Mouse (Mus musculus) liver, postnatal 0 days (tissue): Measurements from ENCODE around the gene Nhsl1. TPM values are rescaled to one million over a fixed set of nuclear protein-coding genes. Genes with fewer than 3 reads are reported as not detected.

Source experiments
- ATAC-seq: fragments of 200-750 bp; cut with Nextera tagmentation; 2 replicates; pipeline ENCODE4 v1.8.0; 2017; ENCODE audit warnings: mild to moderate bottlenecking, moderate library complexity
- DNase-seq: peaks from one replicate; pipeline ENCODE4 v3.0.0-alpha.2; 2016
- H3K27ac ChIP-seq: fragments of 300-500 bp; sonication (generic); 2 replicates; pipeline ENCODE4 v1.5.1; 2014; ENCODE audit warnings: antibody characterized with exemption, moderate library complexity, mild to moderate bottlenecking, low read depth
- H3K27me3 ChIP-seq: fragments of 300-500 bp; sonication (generic); 2 replicates; pipeline ENCODE4 v1.6.1; 2014; ENCODE audit warnings: low read length, control low read depth, mixed read lengths; ENCODE audit not compliant: insufficient read depth
- H3K36me3 ChIP-seq: fragments of 300-500 bp; sonication (generic); replicated peaks from 2 replicates; pipeline ENCODE4 v1.6.1; 2014; ENCODE audit warnings: mild to moderate bottlenecking, control low read depth, low read length, moderate library complexity, mixed read lengths; ENCODE audit not compliant: insufficient read depth
- H3K4me1 ChIP-seq: fragments of 300-500 bp; sonication (generic); 2 replicates; pipeline ENCODE4 v1.6.1; 2014; ENCODE audit warnings: antibody characterized with exemption, mild to moderate bottlenecking, control low read depth; ENCODE audit not compliant: insufficient read depth
- H3K4me2 ChIP-seq: fragments of 300-500 bp; sonication (generic); 2 replicates; pipeline ENCODE4 v1.6.1; 2014; ENCODE audit warnings: low read depth, mild to moderate bottlenecking, low read length, moderate library complexity, mixed read lengths
- H3K4me3 ChIP-seq: fragments of 300-500 bp; sonication (generic); 2 replicates; pipeline ENCODE4 v1.5.1; 2014; ENCODE audit warnings: low read depth, low read length
- H3K9ac ChIP-seq: fragments of 300-500 bp; sonication (generic); replicated peaks from 2 replicates; pipeline ENCODE4 v1.6.1; 2014; ENCODE audit warnings: mild to moderate bottlenecking, moderate library complexity
- H3K9me3 ChIP-seq: fragments of 300-500 bp; sonication (generic); 2 replicates; pipeline ENCODE4 v1.6.1; 2016; ENCODE audit warnings: mild to moderate bottlenecking, control low read depth, low read length, mixed read lengths
- CTCF ChIP-seq: sonication (generic); IDR thresholded peaks from 2 replicates; pipeline ENCODE4 v1.5.1; 2016; ENCODE audit warnings: antibody characterized with exemption, low read depth
- EP300 ChIP-seq: IDR thresholded peaks from 2 replicates; pipeline ENCODE4 v1.6.1; 2016; ENCODE audit warnings: antibody characterized with exemption, low read depth, mild to moderate bottlenecking
- WGBS: fragments of 180-500 bp; shearing (Covaris S2); extraction: QIAGEN DNeasy Blood & Tissue Kit; methylation state at CpG from one replicate; pipeline ENCODE4 v1.1.7; 2014; ENCODE audit not compliant: insufficient replicate concordance; 5-methylcytosine and 5-hydroxymethylcytosine counted together
- polyA plus RNA-seq: library from polyadenylated mRNA; unstranded; fragments of >200 nt; fragmentation: Nextera tagmentation; extraction: Ambion mirVana; gene quantifications from 2 replicates; pipeline ENCODE4 v1.2.1, GENCODE M21; 2015

Nhsl1 gene
- polyA plus RNA-seq, 1 experiment from 2014 or later = 0.75 TPM

- Histone ChIP-seq H3K4me3 (no peak overlapping the region), H3K27ac (no peak overlapping the region), H3K27me3 (no peaks in the 10 kb centered on the region), H3K9me3 (no peaks in the 10 kb centered on the region), H3K36me3 (no peaks in the 10 kb centered on the region), H3K4me2 (no peak overlapping the region), H3K4me1 (no peaks in the 10 kb centered on the region), H3K9ac (no peak overlapping the region)
- DNase-seq (no peak), ATAC-seq (no peak)
- WGBS = 89% methylated on average over 13 of the region's 13 CpGs
- no peak for TF ChIP-seq EP300
Observed at GRCm38 (mm10) chr10:18461336-18461735, 142.6 kb downstream of the Nhsl1 start.

GRCm38 (mm10) chr10:18463071-18463841 lies 144.5 kb downstream of the Nhsl1 start:
- no peak for TF ChIP-seq EP300
- TF ChIP-seq CTCF = no peak
- Histone ChIP-seq H3K4me1 (no peaks in the 10 kb centered on the region), H3K4me3 (no peak overlapping the region), H3K36me3 (no peaks in the 10 kb centered on the region), H3K4me2 (peak overlapping the region; percentile 53), H3K9me3 (no peaks in the 10 kb centered on the region), H3K9ac (no peak overlapping the region), H3K27ac (no peak overlapping the region), H3K27me3 (no peaks in the 10 kb centered on the region)
- ATAC-seq = no peak
- 65% methylated on average over 23 of the region's 23 CpGs for WGBS
- DNase-seq = no peak

- H3K4me3 ChIP-seq = no peak overlapping the region
- H3K4me1 ChIP-seq = peaks cover 4% of the 10 kb centered on the region; the same call in 1 of the 2 replicates
- H3K27ac ChIP-seq = no peak overlapping the region
- no peak for DNase-seq
- no peak overlapping the region for H3K9ac ChIP-seq
- no peaks in the 10 kb centered on the region for H3K9me3 ChIP-seq
- no peak overlapping the region for H3K4me2 ChIP-seq
- TF ChIP-seq CTCF (no peak), EP300 (no peak)
- 50% methylated on average over 4 of the region's 4 CpGs for WGBS
- ATAC-seq = no peak
- no peaks in the 10 kb centered on the region for H3K27me3 ChIP-seq
- no peaks in the 10 kb centered on the region for H3K36me3 ChIP-seq
Observed at GRCm38 (mm10) chr10:18468396-18468795, 149.6 kb downstream of the Nhsl1 start.

- Histone ChIP-seq H3K4me3 (no peak overlapping the region), H3K4me1 (peaks cover 4% of the 10 kb centered on the region; the same call in 1 of the 2 replicates), H3K27me3 (no peaks in the 10 kb centered on the region), H3K9me3 (no peaks in the 10 kb centered on the region), H3K36me3 (no peaks in the 10 kb centered on the region), H3K27ac (no peak overlapping the region), H3K4me2 (peak overlapping the region; percentile 61), H3K9ac (no peak overlapping the region)
- WGBS = 5% methylated on average over 17 of the region's 17 CpGs
- ATAC-seq (peak; percentile 80), DNase-seq (peak; percentile 17)
- TF ChIP-seq EP300 (no peak), CTCF (no peak)
Observed at GRCm38 (mm10) chr10:18469279-18470135, 150.7 kb downstream of the Nhsl1 start.

GRCm38 (mm10) chr10:18470351-18471060 lies 151.7 kb downstream of the Nhsl1 start:
- WGBS = 75% methylated on average over 20 of the region's 20 CpGs
- no peaks in the 10 kb centered on the region for H3K36me3 ChIP-seq
- no peaks in the 10 kb centered on the region for H3K27me3 ChIP-seq
- H3K27ac ChIP-seq = no peak overlapping the region
- ATAC-seq (no peak), DNase-seq (no peak)
- TF ChIP-seq EP300 = no peak
- TF ChIP-seq CTCF = no peak
- H3K9me3 ChIP-seq = no peaks in the 10 kb centered on the region
- H3K4me1 ChIP-seq = peaks cover 4% of the 10 kb centered on the region; the same call in 1 of the 2 replicates
- H3K9ac ChIP-seq = no peak overlapping the region
- H3K4me2 ChIP-seq = no peak overlapping the region; the same call in 1 of the 2 replicates
- no peak overlapping the region for H3K4me3 ChIP-seq

GRCm38 (mm10) chr10:18471648-18472047 lies 152.9 kb downstream of the Nhsl1 start:
- H3K9me3 ChIP-seq = no peaks in the 10 kb centered on the region
- 71% methylated on average over 5 of the region's 5 CpGs for WGBS
- DNase-seq (no peak), ATAC-seq (no peak)
- H3K36me3 ChIP-seq = no peaks in the 10 kb centered on the region
- no peak overlapping the region for H3K4me2 ChIP-seq
- no peak overlapping the region for H3K9ac ChIP-seq
- H3K4me1 ChIP-seq = peaks cover 4% of the 10 kb centered on the region; the same call in 1 of the 2 replicates
- no peak overlapping the region for H3K27ac ChIP-seq
- H3K27me3 ChIP-seq = no peaks in the 10 kb centered on the region
- TF ChIP-seq CTCF (no peak), EP300 (no peak)
- H3K4me3 ChIP-seq = no peak overlapping the region
